In the genomic region with DNA sequence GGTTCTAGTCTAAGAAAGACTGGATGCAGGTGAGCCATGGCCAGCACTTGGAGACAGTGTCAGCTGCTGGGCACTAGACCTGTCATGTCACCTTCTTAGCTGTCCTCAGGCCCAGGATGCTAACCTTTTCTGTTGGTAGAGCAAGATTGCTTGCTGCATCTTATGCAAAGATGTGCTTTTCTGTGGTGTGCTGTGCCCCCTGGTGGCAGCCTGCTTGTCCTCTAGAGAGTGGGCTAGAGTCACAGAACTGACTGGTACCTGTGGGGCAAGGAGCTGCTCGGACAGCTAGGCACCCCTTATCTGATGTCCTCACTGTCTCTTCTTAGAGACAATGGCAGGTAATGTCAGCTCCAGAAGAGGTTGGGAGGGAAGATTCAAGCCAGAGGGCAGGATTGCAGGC, we compare ENCODE assay signal across 9 mouse cellular contexts. TPM values are rescaled to one million over a fixed set of nuclear protein-coding genes. Genes with fewer than 3 reads are reported as not detected.
DNase-seq lines count a peak whose midpoint lies in the region; ATAC-seq and TF ChIP-seq lines count a peak whose summit lies in the region.
"Had no signal": no experiment of that assay in that cellular context is flagged by ENCODE, and none has a peak within 500 bp of the region (broad histone marks: within the 10 kb centered on the region; RNA-seq: fewer than 3 reads in every experiment).

No protein-coding gene starts in this region.

- TF ChIP-seq CTCF in heart, adult 2 months (IDR thresholded peaks at IDR 0.05) = peak; percentile 91
- TF ChIP-seq CTCF in gastrocnemius, adult 2 months (IDR thresholded peaks at IDR 0.05) = peak; percentile 89

- H3K9me3 ChIP-seq in intestine, embryonic 15.5 days = no peaks in the 10 kb centered on the region

- intact Hi-C loops in heart, adult 2 months (cut with DNase I) = loop anchor here (1.0 to 5.0 kb wide), 3 partner anchors 72 to 296 kb away; no protein-coding TSS in a partner anchor
- intact Hi-C loops in gastrocnemius, adult 2 months (cut with DNase I) = loop anchor here (1.0 to 5.0 kb wide), 3 partner anchors 72 to 296 kb away; no protein-coding TSS in a partner anchor
- intact Hi-C loops in left cerebral cortex, postnatal 10 days (cut with DNase I) = loop anchor here (5.0 kb wide), 2 partner anchors 54 to 296 kb away; a partner anchor contains a TSS

- no peaks in the 10 kb centered on the region for H3K36me3 ChIP-seq in heart, adult 2 months (ENCODE audit: control insufficient read depth, insufficient read depth, low read length)
- H3K36me3 ChIP-seq in intestine, embryonic 15.5 days = peaks cover 38% of the 10 kb centered on the region

- peak; percentile 63 to 79 for DNase-seq in heart, adult 2 months
- no peak for DNase-seq in heart, adult 11 months
- DNase-seq in cerebellum, postnatal 36 days = peak; percentile 75 to 76
- DNase-seq in gastrocnemius, adult 2 months = peak; percentile 83
- DNase-seq in left cerebral cortex, postnatal 10 days (ENCODE audit: extremely low spot score in 1 of 2, low spot score in 2 of 2) = peak; percentile 47 to 79
- peak; percentile 57 for DNase-seq in right cerebral cortex, postnatal 25 days

- 54% methylated on average over 1 of the region's 1 CpGs for WGBS in heart, adult 2 months
- WGBS in intestine, embryonic 15.5 days = 55% methylated on average over 1 of the region's 1 CpGs

- no peaks in the 10 kb centered on the region for H3K27me3 ChIP-seq in heart, adult 2 months (ENCODE audit: control insufficient read depth, insufficient read depth, low read length)
- H3K27me3 ChIP-seq in intestine, embryonic 15.5 days (replicated peaks) = no peaks in the 10 kb centered on the region

- H3K27ac ChIP-seq in heart, adult 2 months = no peak overlapping the region
- no peak overlapping the region for H3K27ac ChIP-seq in gastrocnemius, adult 2 months
- no peak overlapping the region for H3K27ac ChIP-seq in intestine, embryonic 15.5 days

- no peaks in the 10 kb centered on the region for H3K79me2 ChIP-seq in heart, adult 2 months (replicated peaks; ENCODE audit: control insufficient read depth, insufficient read depth, low read length)

- peak; percentile 75 for ATAC-seq in intestine, embryonic 15.5 days
- peak; percentile 80 for ATAC-seq in megakaryocyte-erythroid progenitor cell, adult 5-6 weeks (replicated peaks; ENCODE audit: low FRiP score, low TSS enrichment, poor library complexity, severe bottlenecking)

- TF ChIP-seq POLR2A in heart, adult 2 months (IDR thresholded peaks at IDR 0.05; ENCODE audit: insufficient read depth, low read depth, low read length) = no peak

- H3K4me1 ChIP-seq in heart, adult 2 months (ENCODE audit: control insufficient read depth, insufficient read depth, low read length) = no peaks in the 10 kb centered on the region
- H3K4me1 ChIP-seq in intestine, embryonic 15.5 days (replicated peaks) = no peaks in the 10 kb centered on the region

- no peak overlapping the region for H3K4me3 ChIP-seq in heart, adult 2 months
- H3K4me3 ChIP-seq in gastrocnemius, adult 2 months = no peak overlapping the region
- H3K4me3 ChIP-seq in intestine, embryonic 15.5 days (replicated peaks) = no peak overlapping the region
- H3K4me3 ChIP-seq: myocyte had no signal

- no peak overlapping the region for H3K4me2 ChIP-seq in intestine, embryonic 15.5 days (replicated peaks)

- H3K9ac ChIP-seq in heart, adult 2 months (ENCODE audit: low read depth, low read length) = no peak overlapping the region
- H3K9ac ChIP-seq in intestine, embryonic 15.5 days = no peak overlapping the region

- peak; percentile 87 for TF ChIP-seq EP300 in heart, adult 2 months (IDR thresholded peaks at IDR 0.05; ENCODE audit: insufficient read depth, low read depth, low read length)

RNA-seq across cellular contexts. Expression of a gene that starts 53.2 kb away (rescaled TPM):
- 10 to 100 TPM; 84.4 to 88.3 TPM for total RNA-seq in heart, adult 2 months (2021)
- polyA plus RNA-seq in heart, adult 2 months (2012; rRNA removed) = 48.5 and 89.4 TPM in 2 replicates
- 10 to 100 TPM; 77.0 to 80.0 TPM for total RNA-seq in gastrocnemius, adult 2 months (2021)
- 79.5 and 85.1 TPM in 2 replicates for polyA plus RNA-seq in intestine, embryonic 15.5 days (2015; fragmentation: Nextera tagmentation; extraction: Ambion mirVana)
- 10 to 100 TPM; 86.6 to 88.9 TPM for total RNA-seq in left cerebral cortex, postnatal 10 days (2021)
- 85.5 and 86.5 TPM in 2 replicates for total RNA-seq in megakaryocyte-erythroid progenitor cell, adult 5-6 weeks (2014; fragmentation: Nextera tagmentation)
- total RNA-seq in megakaryocyte-erythroid progenitor cell, adult 5-6 weeks (2017) = 126 and 132 TPM in 2 replicates

RNA-seq across cellular contexts. Expression of a gene that starts 53.7 kb away (rescaled TPM):
- not detected for total RNA-seq in heart, adult 2 months (2021)
- not detected in 2 replicates for polyA plus RNA-seq in heart, adult 2 months (2012; rRNA removed)
- not detected for total RNA-seq in gastrocnemius, adult 2 months (2021)
- 0.69 and 1.8 TPM in 2 replicates for polyA plus RNA-seq in intestine, embryonic 15.5 days (2015; fragmentation: Nextera tagmentation; extraction: Ambion mirVana)
- total RNA-seq in left cerebral cortex, postnatal 10 days (2021) = under 1 TPM in 1 of 2 experiments, not detected in 1; 0.86 TPM
- not detected in 2 replicates for total RNA-seq in megakaryocyte-erythroid progenitor cell, adult 5-6 weeks (2014; fragmentation: Nextera tagmentation)
- total RNA-seq in megakaryocyte-erythroid progenitor cell, adult 5-6 weeks (2017) = 1.0 TPM in 1 of 2 replicates, not detected in the other
